Mouse (Mus musculus): ENCODE data around the gene Usp48.

DNA sequence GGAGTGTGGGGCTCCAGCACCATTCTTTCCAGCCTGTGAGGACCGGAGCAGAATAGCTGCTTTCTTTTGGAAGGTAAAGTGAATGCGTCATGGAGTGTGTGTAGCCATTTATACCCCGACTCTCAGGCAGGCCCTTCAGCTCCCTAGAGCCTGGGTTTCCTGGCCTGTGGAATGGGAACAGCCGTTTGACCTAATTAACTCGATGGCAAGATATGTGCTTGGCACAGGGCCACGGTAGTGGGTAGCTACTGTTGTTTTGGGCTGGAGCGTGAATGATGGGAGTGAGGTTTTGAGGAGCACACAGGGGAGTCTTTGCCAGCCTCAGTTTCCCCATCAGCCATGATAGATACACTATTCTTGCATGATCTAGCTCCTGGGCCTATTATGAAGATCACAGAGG is 82.0 kb downstream of the Usp48 start:
- no peak for TF ChIP-seq CTCF (IDR thresholded peaks at IDR 0.05; ENCODE audit: low read depth, low read length)
- no peak for TF ChIP-seq TAL1 (conservative IDR thresholded peaks at IDR 0.05; ENCODE audit: low read depth, low read length)
- no peak for TF ChIP-seq GATA1 (IDR thresholded peaks at IDR 0.05; ENCODE audit: borderline replicate concordance, low read length)

All from G1E (cell line).